Comparison of ENCODE assay signal across 8 mouse cellular contexts in the genomic region with DNA sequence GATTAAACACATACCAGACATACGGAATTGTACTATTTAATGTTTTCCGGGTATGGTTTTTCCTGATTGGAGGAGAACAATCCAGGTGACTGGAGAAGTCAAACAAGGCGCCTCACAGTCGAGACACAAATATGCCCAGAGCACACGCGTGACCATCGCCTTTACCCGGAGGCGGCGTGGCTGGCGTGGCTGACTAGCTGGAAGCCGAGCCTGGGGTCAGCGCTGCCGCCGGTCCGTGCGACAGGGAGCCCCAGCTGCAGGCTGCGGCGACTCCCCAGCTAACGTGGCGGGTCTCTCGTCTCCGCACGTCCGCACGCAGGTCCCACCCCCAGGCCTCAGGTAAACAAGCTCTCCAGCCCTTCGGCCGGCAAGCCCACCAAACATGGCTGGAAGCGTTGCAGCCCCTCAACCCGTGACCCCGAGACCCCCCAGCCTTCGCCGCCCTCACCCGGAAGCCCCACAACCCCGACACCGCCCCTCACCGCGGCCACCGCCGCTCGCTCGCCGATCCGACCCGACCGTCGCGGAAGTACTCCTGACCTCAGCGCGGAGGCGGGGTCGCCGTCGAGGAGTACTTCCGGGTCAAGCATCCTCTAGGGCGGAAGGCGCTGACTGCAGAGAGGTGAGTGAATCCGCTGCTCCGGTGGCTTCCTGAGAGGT. TPM values are rescaled to one million over a fixed set of nuclear protein-coding genes. Genes with fewer than 3 reads are reported as not detected.
DNase-seq lines count a peak whose midpoint lies in the region; ATAC-seq and TF ChIP-seq lines count a peak whose summit lies in the region.

Gene Fam114a2 (minus strand): TSS at position 527 of the 660 bp plus-strand sequence.
Gene Mfap3 (plus strand): TSS at position 574 of the 660 bp plus-strand sequence.

- peak within 1 kb of the TSS; percentile 97 for H3K4me3 ChIP-seq in forebrain, embryonic 15.5 days
- H3K4me3 ChIP-seq in lung, adult 2 months (replicated peaks; ENCODE audit: extremely low read depth, low read depth, low read length) = peak within 1 kb of the TSS; percentile 98

- H3K9ac ChIP-seq in forebrain, embryonic 15.5 days (replicated peaks) = peak within 1 kb of the TSS; percentile 79

- H3K27me3 ChIP-seq in forebrain, embryonic 15.5 days = no peaks in the 10 kb centered on the region

- H3K27ac ChIP-seq in forebrain, embryonic 15.5 days (replicated peaks) = peak within 1 kb of the TSS; percentile 80

- no peaks in the 10 kb centered on the region for H3K9me3 ChIP-seq in forebrain, embryonic 15.5 days

- peaks cover 10% of the 10 kb centered on the region; the same call in 1 of the 2 replicates for H3K36me3 ChIP-seq in forebrain, embryonic 15.5 days

- peak; percentile 91 for TF ChIP-seq POLR2A in lung, adult 2 months (IDR thresholded peaks at IDR 0.05; ENCODE audit: borderline replicate concordance, extremely low read depth, low read depth, low read length)

- peak; percentile 92 for DNase-seq in ES-CJ7 (ENCODE audit: low read depth, low spot score)
- DNase-seq in cerebellum, adult 11 months = peak; percentile 89
- peak; percentile 78 for DNase-seq in heart, postnatal 25 days (ENCODE audit: low spot score)
- DNase-seq in layer of hippocampus, adult 18-20 months (ENCODE audit: low spot score in 2 of 2) = peak; percentile 75 to 88
- DNase-seq in lung, adult 2 months = peak; percentile 94
- peak; percentile 91 to 93 for DNase-seq in thymus, adult 18-20 months

- TF ChIP-seq CTCF in lung, adult 2 months (IDR thresholded peaks at IDR 0.05; ENCODE audit: insufficient read depth, low read length) = no peak

- H3K4me2 ChIP-seq in forebrain, embryonic 15.5 days (replicated peaks) = peak within 1 kb of the TSS; percentile 58

- H3K4me1 ChIP-seq in forebrain, embryonic 15.5 days = peaks cover 59% of the 10 kb centered on the region
- H3K4me1 ChIP-seq in lung, adult 2 months (ENCODE audit: control insufficient read depth, insufficient read depth, low read length) = peaks cover 5% of the 10 kb centered on the region; the same call in 1 of the 2 replicates

- WGBS in forebrain, embryonic 15.5 days = under 1% methylated on average over 59 of the region's 59 CpGs
- under 1% methylated on average over 59 of the region's 59 CpGs for WGBS in lung, adult 2 months

- ATAC-seq in forebrain, embryonic 15.5 days (replicated peaks) = peak; percentile 87
- ATAC-seq in neutrophil, adult 5-6 weeks (ENCODE audit: extremely low read depth, insufficient number of reproducible peaks, low FRiP score, poor library complexity, severe bottlenecking) = peak; percentile 98

- intact Hi-C loops in heart, postnatal 25 days (cut with DNase I) = no loop called here

RNA-seq across cellular contexts. Expression of gene Fam114a2, which starts in this region (rescaled TPM):
- polyA plus RNA-seq in forebrain, embryonic 15.5 days (2015; fragmentation: Nextera tagmentation; extraction: Ambion mirVana) = 107 and 111 TPM in 2 replicates
- total RNA-seq in heart, postnatal 25 days (2021) = 10 to 100 TPM; 39.1 to 41.9 TPM
- total RNA-seq in layer of hippocampus, adult 18-20 months (2021) = 10 to 100 TPM; 36.5 to 40.3 TPM
- 20.2 and 30.6 TPM in 2 replicates for polyA plus RNA-seq in lung, adult 2 months (2012; rRNA removed)
- total RNA-seq in neutrophil, adult 5-6 weeks (2017) = 53.8 and 58.5 TPM in 2 replicates

RNA-seq across cellular contexts. Expression of gene Mfap3, which starts in this region (rescaled TPM):
- polyA plus RNA-seq in forebrain, embryonic 15.5 days (2015; fragmentation: Nextera tagmentation; extraction: Ambion mirVana) = 71.7 and 75.5 TPM in 2 replicates
- 10 to 100 TPM; 13.3 to 13.7 TPM for total RNA-seq in heart, postnatal 25 days (2021)
- 10 to 100 TPM; 29.0 to 30.9 TPM for total RNA-seq in layer of hippocampus, adult 18-20 months (2021)
- polyA plus RNA-seq in lung, adult 2 months (2012; rRNA removed) = 10.3 and 11.0 TPM in 2 replicates
- 30.5 and 31.8 TPM in 2 replicates for total RNA-seq in neutrophil, adult 5-6 weeks (2017)

Comparison
In these comparisons a context has a peak if more than half of its experiments do, and no peak if none do; other contexts are left out.
1. Peak in every context shown above with its lines: DNase-seq, ATAC-seq, H3K4me3 ChIP-seq and H3K27ac ChIP-seq.